Mouse (Mus musculus): ENCODE data around the gene Ubac2. TPM values are rescaled to one million over a fixed set of nuclear protein-coding genes. Genes with fewer than 3 reads are reported as not detected.
"Not testable (repeated sequence)": the region's sequence is repeated elsewhere in the genome, so short reads cannot be mapped to it uniquely, and the experiment has no call there.

The Ubac2 gene
- polyA plus RNA-seq, 1 experiment from 2014 or later: 38.5 TPM

DNA sequence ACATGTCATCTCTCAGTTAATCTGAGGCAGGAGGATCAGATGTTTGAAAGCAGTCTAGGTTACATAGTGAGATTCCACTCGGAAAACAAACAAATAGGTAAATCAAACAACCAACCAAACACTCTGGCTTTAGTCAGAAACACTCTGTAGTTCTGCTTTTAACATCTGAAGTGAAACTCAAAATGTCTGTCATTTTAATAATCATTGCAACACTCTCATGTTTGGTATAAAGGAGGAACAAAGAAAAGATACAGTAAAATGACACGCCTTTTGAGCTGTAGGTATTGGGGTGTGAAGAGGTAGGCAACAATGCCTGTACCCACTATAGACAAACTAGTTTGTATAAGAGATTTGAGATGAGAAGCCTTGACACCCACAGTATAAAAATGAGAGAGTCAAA is 5.2 kb upstream of the Ubac2 start:
- no peaks in the 10 kb centered on the region for H3K4me1 ChIP-seq (replicated peaks; ENCODE audit: control insufficient read depth, insufficient read depth)
- WGBS: 46% methylated on average over 2 of the region's 2 CpGs
- no peak for ATAC-seq (ENCODE audit: low FRiP score, low TSS enrichment)

DNA sequence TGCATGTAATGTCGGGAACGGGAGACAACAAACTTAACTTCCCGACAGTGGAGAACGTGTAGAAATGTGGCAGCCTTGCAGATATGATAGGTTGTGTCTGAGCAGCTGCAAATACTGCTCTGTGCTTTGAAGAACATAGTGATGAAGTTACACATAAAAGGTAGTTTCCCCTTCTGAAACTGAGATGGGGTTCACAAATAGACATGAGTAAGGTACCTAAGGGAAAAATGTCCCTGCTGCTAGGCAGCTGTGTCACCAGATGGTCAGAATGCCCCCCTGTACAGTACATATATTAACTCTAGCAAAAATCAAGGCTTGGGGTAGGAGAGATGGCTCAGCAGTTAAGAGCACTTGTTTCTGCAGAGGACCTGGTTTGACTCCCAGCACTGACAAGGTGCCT is 4.8 kb upstream of the Ubac2 start:
- H3K4me3 ChIP-seq (ENCODE audit: low read depth, low read length): no peak overlapping the region
- DNase-seq (ENCODE audit: low spot score) (no peak), ATAC-seq (ENCODE audit: low FRiP score, low TSS enrichment) (no peak)
- H3K4me2 ChIP-seq (replicated peaks; ENCODE audit: low read depth): no peak overlapping the region
- 58% methylated on average over 4 of the region's 4 CpGs for WGBS
- TF ChIP-seq EP300 (optimal IDR thresholded peaks at IDR 0.05) (no peak), CTCF (IDR thresholded peaks at IDR 0.05; ENCODE audit: low read depth) (no peak)
- H3K27me3 ChIP-seq (ENCODE audit: control insufficient read depth, insufficient read depth, low read length): no peaks in the 10 kb centered on the region
- H3K9me3 ChIP-seq (ENCODE audit: control insufficient read depth, low read length): no peaks in the 10 kb centered on the region
- no peak overlapping the region; the same call in 1 of the 2 replicates for H3K27ac ChIP-seq (replicated peaks)
- no peaks in the 10 kb centered on the region for H3K4me1 ChIP-seq (replicated peaks; ENCODE audit: control insufficient read depth, insufficient read depth)
- no peaks in the 10 kb centered on the region for H3K36me3 ChIP-seq (ENCODE audit: control insufficient read depth, insufficient read depth, low read length)
- H3K9ac ChIP-seq (ENCODE audit: low read length): no peak overlapping the region

More for the DNA sequence above, 5.2 kb upstream of the Ubac2 start:
- Histone ChIP-seq H3K9ac (ENCODE audit: low read length) (no peak overlapping the region), H3K27ac (replicated peaks) (peak overlapping the region; percentile 25), H3K4me2 (replicated peaks; ENCODE audit: low read depth) (no peak overlapping the region), H3K27me3 (ENCODE audit: control insufficient read depth, insufficient read depth, low read length) (no peaks in the 10 kb centered on the region), H3K4me3 (ENCODE audit: low read depth, low read length) (no peak overlapping the region), H3K36me3 (ENCODE audit: control insufficient read depth, insufficient read depth, low read length) (no peaks in the 10 kb centered on the region), H3K9me3 (ENCODE audit: control insufficient read depth, low read length) (no peaks in the 10 kb centered on the region)
- TF ChIP-seq CTCF (IDR thresholded peaks at IDR 0.05; ENCODE audit: low read depth) (no peak), EP300 (optimal IDR thresholded peaks at IDR 0.05) (no peak)
- no peak for DNase-seq (ENCODE audit: low spot score)

DNA sequence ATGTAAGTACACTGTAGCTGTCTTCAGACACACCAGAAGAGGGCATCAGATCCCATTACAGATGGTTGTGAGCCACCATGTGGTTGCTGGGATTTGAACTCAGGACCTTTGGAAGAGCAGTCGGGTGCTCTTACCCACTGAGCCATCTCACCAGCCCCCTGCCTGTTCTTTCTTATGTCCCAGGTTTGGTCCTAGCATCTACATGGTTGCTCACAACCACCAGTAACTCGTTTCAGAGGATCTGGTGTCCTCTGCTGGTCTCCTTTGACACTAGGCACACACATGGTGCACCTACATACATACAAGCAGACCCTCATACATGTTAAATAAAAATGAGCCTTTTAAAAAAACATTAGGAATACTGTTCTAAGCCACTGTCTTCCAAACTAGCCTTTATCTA is 2.2 kb upstream of the Ubac2 start:
- H3K9ac ChIP-seq (ENCODE audit: low read length); H3K4me2 ChIP-seq (replicated peaks; ENCODE audit: low read depth); H3K36me3 ChIP-seq (ENCODE audit: control insufficient read depth, insufficient read depth, low read length); H3K9me3 ChIP-seq (ENCODE audit: control insufficient read depth, low read length); ATAC-seq (ENCODE audit: low FRiP score, low TSS enrichment); H3K27me3 ChIP-seq (ENCODE audit: control insufficient read depth, insufficient read depth, low read length); H3K27ac ChIP-seq (replicated peaks); DNase-seq (ENCODE audit: low spot score); H3K4me1 ChIP-seq (replicated peaks; ENCODE audit: control insufficient read depth, insufficient read depth); H3K4me3 ChIP-seq (ENCODE audit: low read depth, low read length): not testable (repeated sequence)
- 60% methylated on average over 2 of the region's 2 CpGs for WGBS

DNA sequence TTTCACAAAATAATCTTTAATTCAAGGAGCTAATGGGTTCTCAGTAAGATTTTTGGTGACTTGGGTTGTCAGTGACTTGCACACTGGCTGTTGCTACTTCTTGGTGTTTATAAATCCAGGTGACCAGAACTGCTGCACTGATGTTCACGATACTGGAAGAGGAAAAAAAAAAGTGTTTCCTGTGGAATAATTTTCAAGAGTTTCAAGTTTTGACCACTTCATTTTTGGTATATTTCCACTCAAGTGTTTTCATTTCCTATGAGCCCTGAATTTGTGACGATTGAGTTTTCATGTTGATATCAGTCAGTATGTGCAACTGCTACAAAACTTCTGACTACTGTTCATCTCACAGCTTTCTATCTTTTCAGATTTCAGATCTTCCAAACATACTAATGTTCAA is 1.6 kb upstream of the Ubac2 start:
- no peak for ATAC-seq (ENCODE audit: low FRiP score, low TSS enrichment)
- Histone ChIP-seq H3K36me3 (ENCODE audit: control insufficient read depth, insufficient read depth, low read length) (no peaks in the 10 kb centered on the region), H3K9me3 (ENCODE audit: control insufficient read depth, low read length) (no peaks in the 10 kb centered on the region), H3K9ac (ENCODE audit: low read length) (no peak overlapping the region), H3K4me3 (ENCODE audit: low read depth, low read length) (no peak overlapping the region), H3K4me2 (replicated peaks; ENCODE audit: low read depth) (no peak overlapping the region), H3K4me1 (replicated peaks; ENCODE audit: control insufficient read depth, insufficient read depth) (peaks cover 3% of the 10 kb centered on the region; the same call in 1 of the 2 replicates), H3K27ac (replicated peaks) (no peak overlapping the region), H3K27me3 (ENCODE audit: control insufficient read depth, insufficient read depth, low read length) (no peaks in the 10 kb centered on the region)
- no peak for TF ChIP-seq EP300 (optimal IDR thresholded peaks at IDR 0.05)
- TF ChIP-seq CTCF (IDR thresholded peaks at IDR 0.05; ENCODE audit: low read depth): no peak
- 83% methylated on average over 2 of the region's 2 CpGs for WGBS
- no peak for DNase-seq (ENCODE audit: low spot score)

DNA sequence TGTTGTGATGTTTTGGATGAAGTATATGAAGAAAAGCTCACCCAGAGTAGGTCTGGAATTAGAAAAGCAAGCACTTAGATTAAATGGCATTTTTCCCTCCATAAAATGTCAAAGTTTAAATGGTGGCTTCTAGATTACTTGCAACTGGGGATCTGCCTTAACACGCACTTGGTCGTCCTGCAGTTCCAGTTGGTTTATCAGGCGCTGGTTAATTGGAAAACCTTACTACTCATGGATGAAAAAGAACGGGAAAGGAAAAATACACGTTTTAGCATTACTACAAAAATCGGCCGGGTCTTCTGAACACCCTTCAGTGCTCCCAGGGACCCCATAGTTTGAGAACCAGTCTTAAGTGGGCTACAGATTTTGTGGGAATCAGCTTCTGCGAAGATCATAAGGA is 780 bp upstream of the Ubac2 start:
- TF ChIP-seq CTCF (IDR thresholded peaks at IDR 0.05; ENCODE audit: low read depth) (no peak), EP300 (optimal IDR thresholded peaks at IDR 0.05) (no peak)

DNA sequence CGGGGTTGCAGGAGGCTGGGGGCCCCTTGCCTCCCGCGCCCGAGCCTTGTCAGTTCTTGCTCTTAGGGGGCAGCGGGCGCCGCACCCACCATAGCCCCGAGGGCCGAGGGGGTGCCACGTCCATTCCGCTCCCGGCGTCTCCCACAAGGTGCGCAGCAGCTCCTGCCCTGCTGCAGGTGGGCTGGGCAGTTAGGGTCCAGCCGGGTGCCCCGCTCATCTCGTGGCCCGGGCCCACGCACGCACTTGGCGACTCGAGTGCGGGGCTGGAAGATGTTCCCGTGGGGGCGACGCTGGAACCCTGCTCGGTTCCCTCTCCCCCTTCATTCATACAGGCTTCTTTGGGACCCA is 413 bp downstream of the Ubac2 start:
- ATAC-seq (ENCODE audit: low FRiP score, low TSS enrichment): peak; percentile 28
- Histone ChIP-seq H3K4me2 (replicated peaks; ENCODE audit: low read depth) (peak overlapping the region; percentile 97), H3K36me3 (ENCODE audit: control insufficient read depth, insufficient read depth, low read length) (no peaks in the 10 kb centered on the region), H3K27me3 (ENCODE audit: control insufficient read depth, insufficient read depth, low read length) (no peaks in the 10 kb centered on the region), H3K9me3 (ENCODE audit: control insufficient read depth, low read length) (no peaks in the 10 kb centered on the region), H3K4me1 (replicated peaks; ENCODE audit: control insufficient read depth, insufficient read depth) (peaks cover 3% of the 10 kb centered on the region; the same call in 1 of the 2 replicates), H3K9ac (ENCODE audit: low read length) (peak overlapping the region; percentile 92), H3K4me3 (ENCODE audit: low read depth, low read length) (peak overlapping the region; percentile 97), H3K27ac (replicated peaks) (peak overlapping the region; percentile 93)
- TF ChIP-seq CTCF (IDR thresholded peaks at IDR 0.05; ENCODE audit: low read depth) (no peak), EP300 (optimal IDR thresholded peaks at IDR 0.05) (no peak)
- under 1% methylated on average over 22 of the region's 27 CpGs for WGBS
- no peak for DNase-seq (ENCODE audit: low spot score)

More for the DNA sequence above, 780 bp upstream of the Ubac2 start:
- Histone ChIP-seq H3K9ac (ENCODE audit: low read length) (peak overlapping the region; percentile 59), H3K4me2 (replicated peaks; ENCODE audit: low read depth) (peak overlapping the region; percentile 97), H3K27me3 (ENCODE audit: control insufficient read depth, insufficient read depth, low read length) (no peaks in the 10 kb centered on the region), H3K4me1 (replicated peaks; ENCODE audit: control insufficient read depth, insufficient read depth) (peaks cover 3% of the 10 kb centered on the region; the same call in 1 of the 2 replicates), H3K4me3 (ENCODE audit: low read depth, low read length) (peak overlapping the region; percentile 97), H3K9me3 (ENCODE audit: control insufficient read depth, low read length) (no peaks in the 10 kb centered on the region), H3K36me3 (ENCODE audit: control insufficient read depth, insufficient read depth, low read length) (no peaks in the 10 kb centered on the region), H3K27ac (replicated peaks) (peak overlapping the region; percentile 93)
- DNase-seq (ENCODE audit: low spot score) (no peak), ATAC-seq (ENCODE audit: low FRiP score, low TSS enrichment) (no peak)
- WGBS: 34% methylated on average over 8 of the region's 8 CpGs
